Mouse (Mus musculus) forelimb bud, embryonic 11.5 days (tissue): ENCODE measurements around the gene Prkcz.
"Not testable (repeated sequence)": the region's sequence is repeated elsewhere in the genome, so short reads cannot be mapped to it uniquely, and the experiment has no call there.

Experiments used
- DNase-seq: peaks from one replicate; pipeline ENCODE4 v3.0.0-alpha.2; 2012; ENCODE audit warnings: low read depth, low spot score

Gene Prkcz

GRCm38 (mm10) chr4:155359560-155360464 is 1.3 kb downstream of the Prkcz start:
- no peak for DNase-seq

- DNase-seq = no peak
Measured at GRCm38 (mm10) chr4:155357601-155358000, 3.6 kb downstream of the Prkcz start.

- DNase-seq = no peak
Measured at GRCm38 (mm10) chr4:155356354-155356753, 4.8 kb downstream of the Prkcz start.

GRCm38 (mm10) chr4:155354546-155354945 is 6.6 kb downstream of the Prkcz start:
- no peak for DNase-seq

GRCm38 (mm10) chr4:155354035-155354434 is 7.1 kb downstream of the Prkcz start:
- no peak for DNase-seq

GRCm38 (mm10) chr4:155352581-155352980 is 8.6 kb downstream of the Prkcz start:
- DNase-seq = no peak

- no peak for DNase-seq
Measured at GRCm38 (mm10) chr4:155346350-155346749, 14.8 kb downstream of the Prkcz start.

GRCm38 (mm10) chr4:155345608-155345953 is 15.6 kb downstream of the Prkcz start:
- peak; percentile 57 for DNase-seq

- DNase-seq = no peak
Measured at GRCm38 (mm10) chr4:155344716-155345607, 16.2 kb downstream of the Prkcz start.

GRCm38 (mm10) chr4:155344299-155344600 is 16.9 kb downstream of the Prkcz start:
- no peak for DNase-seq

GRCm38 (mm10) chr4:155343415-155344298 is 17.5 kb downstream of the Prkcz start:
- no peak for DNase-seq

- no peak for DNase-seq
Measured at GRCm38 (mm10) chr4:155336284-155337050, 24.7 kb downstream of the Prkcz start.

GRCm38 (mm10) chr4:155332253-155332652 is 28.9 kb downstream of the Prkcz start:
- no peak for DNase-seq

- DNase-seq = not testable (repeated sequence)
Measured at GRCm38 (mm10) chr4:155328385-155328784, 32.8 kb downstream of the Prkcz start.

GRCm38 (mm10) chr4:155325773-155326172 is 35.4 kb downstream of the Prkcz start:
- DNase-seq = no peak

- DNase-seq = no peak
Measured at GRCm38 (mm10) chr4:155324511-155324910, 36.6 kb downstream of the Prkcz start.

GRCm38 (mm10) chr4:155323081-155323795 is 37.9 kb downstream of the Prkcz start:
- no peak for DNase-seq

GRCm38 (mm10) chr4:155320281-155321244 is 40.6 kb downstream of the Prkcz start:
- DNase-seq = peak; percentile 85

- DNase-seq = no peak
Measured at GRCm38 (mm10) chr4:155318266-155318665, 42.9 kb downstream of the Prkcz start.
